Mouse (Mus musculus) neural tube, embryonic 15.5 days (tissue): Measurements from ENCODE around the gene Oxa1l. TPM values are rescaled to one million over a fixed set of nuclear protein-coding genes. Genes with fewer than 3 reads are reported as not detected.

Source experiments
- ATAC-seq: fragments of 200-750 bp; cut with Nextera tagmentation; 2 replicates; pipeline ENCODE4 v1.8.0; 2017; ENCODE audit warnings: mild to moderate bottlenecking, moderate TSS enrichment, moderate library complexity; ENCODE audit not compliant: low FRiP score
- H3K27ac ChIP-seq: fragments of 300-500 bp; sonication (generic); replicated peaks from 2 replicates; pipeline ENCODE4 v1.5.1; 2015; ENCODE audit warnings: mild to moderate bottlenecking, inconsistent platforms
- H3K27me3 ChIP-seq: fragments of 300-500 bp; sonication (generic); replicated peaks from 2 replicates; pipeline ENCODE4 v1.6.1; 2015; ENCODE audit warnings: inconsistent platforms
- H3K36me3 ChIP-seq: fragments of 300-500 bp; sonication (generic); 2 replicates; pipeline ENCODE4 v1.6.1; 2015; ENCODE audit warnings: inconsistent platforms
- H3K4me1 ChIP-seq: fragments of 300-500 bp; sonication (generic); 2 replicates; pipeline ENCODE4 v1.6.1; 2015; ENCODE audit warnings: inconsistent platforms
- H3K4me2 ChIP-seq: fragments of 300-500 bp; sonication (generic); 2 replicates; pipeline ENCODE4 v1.6.1; 2015; ENCODE audit warnings: inconsistent platforms, mild to moderate bottlenecking, moderate library complexity
- H3K4me3 ChIP-seq: fragments of 300-500 bp; sonication (generic); replicated peaks from 2 replicates; pipeline ENCODE4 v1.5.1; 2015; ENCODE audit warnings: mild to moderate bottlenecking, inconsistent platforms
- H3K9ac ChIP-seq: fragments of 300-500 bp; sonication (generic); replicated peaks from 2 replicates; pipeline ENCODE4 v1.6.1; 2015; ENCODE audit warnings: mild to moderate bottlenecking, inconsistent platforms
- H3K9me3 ChIP-seq: fragments of 300-500 bp; sonication (generic); replicated peaks from 2 replicates; pipeline ENCODE4 v1.6.1; 2016; ENCODE audit warnings: inconsistent platforms
- WGBS: fragments of 180-500 bp; shearing (Covaris S2); methylation state at CpG from one replicate; pipeline ENCODE4 v1.1.7; 2015; ENCODE audit warnings: mixed read lengths; 5-methylcytosine and 5-hydroxymethylcytosine counted together
- polyA plus RNA-seq: library from polyadenylated mRNA; unstranded; fragments of >200 nt; fragmentation: Nextera tagmentation; extraction: Ambion mirVana; gene quantifications from 2 replicates; pipeline ENCODE4 v1.2.1, GENCODE M21; 2015

Gene Oxa1l
- polyA plus RNA-seq, 1 experiment from 2014 or later = 61.3 TPM

GRCm38 (mm10) chr14:54413877-54414700, 53.5 kb downstream of the Oxa1l start:
- Histone ChIP-seq H3K9ac (no peak overlapping the region), H3K27me3 (peaks cover 28% of the 10 kb centered on the region), H3K4me1 (peaks cover 22% of the 10 kb centered on the region), H3K9me3 (no peaks in the 10 kb centered on the region), H3K4me2 (peak overlapping the region; percentile 40), H3K27ac (no peak overlapping the region), H3K36me3 (no peaks in the 10 kb centered on the region), H3K4me3 (peak overlapping the region; percentile 4; the same call in 1 of the 2 replicates)
- ATAC-seq = peak; percentile 15; the same call in 1 of the 2 replicates
- 13% methylated on average over 18 of the region's 18 CpGs for WGBS

- Histone ChIP-seq H3K27me3 (peaks cover 28% of the 10 kb centered on the region), H3K36me3 (no peaks in the 10 kb centered on the region), H3K9ac (no peak overlapping the region), H3K27ac (no peak overlapping the region), H3K9me3 (no peaks in the 10 kb centered on the region), H3K4me1 (peaks cover 16% of the 10 kb centered on the region; the same call in 1 of the 2 replicates), H3K4me3 (no peak overlapping the region), H3K4me2 (no peak overlapping the region)
- no peak for ATAC-seq
- WGBS = 11% methylated on average over 13 of the region's 13 CpGs
Observed at GRCm38 (mm10) chr14:54415241-54416020, 54.8 kb downstream of the Oxa1l start.

DNA sequence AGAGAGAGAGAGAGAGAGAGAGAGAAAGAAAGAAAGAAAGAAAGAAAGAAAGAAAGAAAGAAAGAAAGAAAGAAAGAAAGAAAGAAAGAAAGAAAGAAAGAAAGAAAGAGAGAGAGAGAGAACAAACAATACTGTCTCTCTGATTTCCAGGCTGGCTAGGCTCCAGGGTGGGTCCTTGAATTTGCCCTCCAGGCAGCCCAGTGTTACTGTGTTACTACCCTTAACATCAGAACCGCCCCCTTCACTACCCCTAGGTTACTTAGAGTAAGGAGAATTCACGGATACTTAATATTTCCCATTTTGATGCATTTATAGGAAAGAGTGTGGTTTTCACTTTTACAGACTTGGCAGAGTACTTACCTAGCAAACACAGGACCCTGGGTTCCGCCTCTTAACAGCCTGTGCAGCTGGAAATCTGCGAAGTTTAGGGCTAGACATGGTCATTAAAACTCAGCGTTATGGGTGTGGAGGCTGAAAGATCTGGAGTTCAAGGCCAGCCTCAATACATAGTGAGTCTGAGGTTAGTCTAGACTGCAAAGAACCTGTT, 55.7 kb downstream of the Oxa1l start:
- Histone ChIP-seq H3K4me1 (peaks cover 16% of the 10 kb centered on the region; the same call in 1 of the 2 replicates), H3K4me2 (no peak overlapping the region), H3K27ac (no peak overlapping the region), H3K27me3 (peaks cover 28% of the 10 kb centered on the region), H3K36me3 (no peaks in the 10 kb centered on the region), H3K9me3 (no peaks in the 10 kb centered on the region), H3K4me3 (no peak overlapping the region), H3K9ac (no peak overlapping the region)
- no peak for ATAC-seq
- 34% methylated on average over 5 of the region's 5 CpGs for WGBS

DNA sequence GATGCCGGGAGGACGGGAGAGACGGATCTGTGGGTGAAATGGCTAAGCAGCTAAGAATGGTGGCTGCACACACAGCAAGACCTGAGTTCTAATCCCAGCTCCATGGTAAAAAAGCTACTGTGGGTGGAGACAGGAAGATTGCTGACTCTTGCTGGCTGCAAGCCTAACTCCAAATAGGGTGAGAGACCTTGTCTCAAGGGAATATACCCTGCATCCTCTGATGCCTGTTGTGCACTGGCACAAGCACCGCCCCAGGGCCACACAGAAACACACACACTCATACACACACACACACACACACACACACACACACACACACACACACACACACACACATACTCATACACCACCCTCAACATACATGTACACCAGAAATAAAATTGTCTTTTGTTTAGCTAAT, 56.2 kb downstream of the Oxa1l start:
- peaks cover 28% of the 10 kb centered on the region for H3K27me3 ChIP-seq
- ATAC-seq = no peak
- peaks cover 16% of the 10 kb centered on the region; the same call in 1 of the 2 replicates for H3K4me1 ChIP-seq
- H3K9me3 ChIP-seq = no peaks in the 10 kb centered on the region
- no peak overlapping the region for H3K4me3 ChIP-seq
- WGBS = 64% methylated on average over 4 of the region's 4 CpGs
- H3K36me3 ChIP-seq = no peaks in the 10 kb centered on the region
- H3K4me2 ChIP-seq = no peak overlapping the region
- no peak overlapping the region for H3K27ac ChIP-seq
- H3K9ac ChIP-seq = no peak overlapping the region

- Histone ChIP-seq H3K9me3 (no peaks in the 10 kb centered on the region), H3K36me3 (no peaks in the 10 kb centered on the region), H3K4me3 (no peak within 1 kb of the TSS), H3K4me1 (peaks cover 16% of the 10 kb centered on the region; the same call in 1 of the 2 replicates), H3K9ac (no peak within 1 kb of the TSS), H3K27me3 (peaks cover 28% of the 10 kb centered on the region), H3K27ac (no peak within 1 kb of the TSS), H3K4me2 (peak within 1 kb of the TSS; percentile 20; the same call in 1 of the 2 replicates)
- WGBS = 10% methylated on average over 19 of the region's 19 CpGs
- ATAC-seq = no peak
Observed at GRCm38 (mm10) chr14:54417623-54418081, 57.0 kb downstream of the Oxa1l start, which contains the start of gene Slc7a7. Gene Slc7a7 (minus strand): TSS chr14:54417780.

Other genes starting within 250 kb of the Oxa1l start
- 414 and 416 TPM in 2 replicates for gene Dad1, start 106.7 kb upstream of the Oxa1l start, polyA plus RNA-seq
- 54.0 and 58.6 TPM in 2 replicates for gene Abhd4, start 106.6 kb upstream of the Oxa1l start, polyA plus RNA-seq
- not detected in 2 replicates for gene Olfr49, start 75.9 kb upstream of the Oxa1l start, polyA plus RNA-seq
- gene Slc7a7, start 56.9 kb downstream of the Oxa1l start, polyA plus RNA-seq = 6.2 and 7.9 TPM in 2 replicates
- gene Mrpl52, start 66.1 kb downstream of the Oxa1l start, polyA plus RNA-seq = 236 and 303 TPM in 2 replicates
- 40.7 and 60.5 TPM in 2 replicates for gene Mmp14, start 70.8 kb downstream of the Oxa1l start, polyA plus RNA-seq
- gene Lrp10, start 103.3 kb downstream of the Oxa1l start, polyA plus RNA-seq = 31.8 and 33.7 TPM in 2 replicates
- 32.3 and 44.0 TPM in 2 replicates for gene Rem2, start 115.3 kb downstream of the Oxa1l start, polyA plus RNA-seq
- 92.3 and 93.9 TPM in 2 replicates for gene Prmt5, start 156.7 kb downstream of the Oxa1l start, polyA plus RNA-seq
- gene Haus4, start 193.8 kb downstream of the Oxa1l start, polyA plus RNA-seq = 20.5 and 34.8 TPM in 2 replicates
- gene Ajuba, start 216.7 kb downstream of the Oxa1l start, polyA plus RNA-seq = 6.1 and 12.9 TPM in 2 replicates
- 4.4 and 6.5 TPM in 2 replicates for gene 4931414P19Rik, start 245.2 kb downstream of the Oxa1l start, polyA plus RNA-seq